Mouse (Mus musculus) ES-Bruce4 (cell line): ENCODE measurements around the gene Adk. TPM values are rescaled to one million over a fixed set of nuclear protein-coding genes. Genes with fewer than 3 reads are reported as not detected.

Experiments used
- H3K27ac ChIP-seq: 2 replicates; pipeline ENCODE4 v1.5.1; 2012; ENCODE audit warnings: low read length, inconsistent platforms; ENCODE audit not compliant: insufficient read depth
- H3K27me3 ChIP-seq: 2 replicates; pipeline ENCODE4 v1.6.1; 2012; ENCODE audit warnings: mild to moderate bottlenecking, low read length, inconsistent platforms; ENCODE audit not compliant: control insufficient read depth, poor library complexity, insufficient read depth, severe bottlenecking
- H3K36me3 ChIP-seq: 2 replicates; pipeline ENCODE4 v1.6.1; 2012; ENCODE audit warnings: inconsistent platforms, mild to moderate bottlenecking, low read length, moderate library complexity; ENCODE audit not compliant: control insufficient read depth, poor library complexity, insufficient read depth, severe bottlenecking
- H3K4me1 ChIP-seq: one replicate; pipeline ENCODE4 v1.8.1; 2011; ENCODE audit warnings: low read length; ENCODE audit not compliant: control insufficient read depth, insufficient read depth
- H3K4me3 ChIP-seq: 2 replicates; pipeline ENCODE4 v1.5.1; 2011; ENCODE audit warnings: low read depth, mild to moderate bottlenecking, low read length
- H3K9ac ChIP-seq: 2 replicates; pipeline ENCODE4 v1.6.1; 2012; ENCODE audit warnings: low read depth, mild to moderate bottlenecking, inconsistent platforms; ENCODE audit not compliant: poor library complexity, severe bottlenecking
- H3K9me3 ChIP-seq: replicated peaks from 2 replicates; pipeline ENCODE4 v1.6.1; 2012; ENCODE audit warnings: mild to moderate bottlenecking, low read length, inconsistent platforms; ENCODE audit not compliant: control insufficient read depth, poor library complexity, insufficient read depth, severe bottlenecking
- CTCF ChIP-seq: IDR thresholded peaks from one replicate; pipeline ENCODE4 v1.8.1; 2011; ENCODE audit warnings: low read depth, low read length
- EP300 ChIP-seq: IDR thresholded peaks from 2 replicates; pipeline ENCODE4 v1.6.1; 2011; ENCODE audit warnings: low read depth, low read length; ENCODE audit not compliant: insufficient read depth
- POLR2A ChIP-seq: IDR thresholded peaks from one replicate; pipeline ENCODE4 v1.8.1; 2011; ENCODE audit warnings: low read length; ENCODE audit not compliant: insufficient read depth
- polyA plus RNA-seq: library from polyadenylated mRNA; stranded (reverse); fragments of >200 nt; gene quantifications from 2 replicates; pipeline ENCODE4 v1.2.4, GENCODE M21; 2011; ENCODE audit warnings: low read depth; ENCODE audit not compliant: missing spikeins, insufficient read depth, insufficient read length

The Adk gene
- polyA plus RNA-seq, 1 experiment, result 110 TPM

- no peak for TF ChIP-seq POLR2A
- TF ChIP-seq CTCF, result no peak
- no peak for TF ChIP-seq EP300
- H3K36me3 ChIP-seq, result no peaks in the 10 kb centered on the region; the same call in 1 of the 2 replicates
- 0 out of 2 replicates have a peak, but pooled peaks cover 3% of the 10 kb centered on the region for H3K9me3 ChIP-seq
- no peak overlapping the region for H3K27ac ChIP-seq
- H3K9ac ChIP-seq, result no peak overlapping the region
- H3K4me1 ChIP-seq, result no peaks in the 10 kb centered on the region
- no peaks in the 10 kb centered on the region for H3K27me3 ChIP-seq
- H3K4me3 ChIP-seq, result no peak overlapping the region
These were observed 331.5 kb downstream of the Adk start for GRCm38 (mm10) chr14:21383701-21384428.

GRCm38 (mm10) chr14:21399506-21399905, 347.1 kb downstream of the Adk start:
- Histone ChIP-seq H3K4me3 (no peak overlapping the region), H3K27ac (no peak overlapping the region), H3K9ac (no peak overlapping the region), H3K9me3 (no peaks in the 10 kb centered on the region), H3K4me1 (no peaks in the 10 kb centered on the region), H3K27me3 (no peaks in the 10 kb centered on the region), H3K36me3 (no peaks in the 10 kb centered on the region)
- TF ChIP-seq POLR2A (no peak), CTCF (no peak), EP300 (no peak)

GRCm38 (mm10) chr14:21402157-21402601, 349.8 kb downstream of the Adk start:
- H3K9ac ChIP-seq, result no peak overlapping the region

GRCm38 (mm10) chr14:21402621-21403405, 350.4 kb downstream of the Adk start:
- Histone ChIP-seq H3K36me3 (no peaks in the 10 kb centered on the region), H3K27me3 (no peaks in the 10 kb centered on the region), H3K4me1 (no peaks in the 10 kb centered on the region), H3K9me3 (no peaks in the 10 kb centered on the region), H3K4me3 (no peak overlapping the region), H3K27ac (no peak overlapping the region), H3K9ac (no peak overlapping the region)
- no peak for TF ChIP-seq EP300
- TF ChIP-seq CTCF, result no peak
- TF ChIP-seq POLR2A, result no peak

More at GRCm38 (mm10) chr14:21402157-21402601, 349.8 kb downstream of the Adk start:
- H3K36me3 ChIP-seq, result no peaks in the 10 kb centered on the region
- no peaks in the 10 kb centered on the region for H3K9me3 ChIP-seq
- no peak overlapping the region for H3K4me3 ChIP-seq
- no peaks in the 10 kb centered on the region for H3K4me1 ChIP-seq
- H3K27me3 ChIP-seq, result no peaks in the 10 kb centered on the region
- H3K27ac ChIP-seq, result no peak overlapping the region
- no peak for TF ChIP-seq CTCF
- no peak for TF ChIP-seq POLR2A
- TF ChIP-seq EP300, result no peak

- Histone ChIP-seq H3K27me3 (no peaks in the 10 kb centered on the region), H3K9ac (no peak overlapping the region), H3K36me3 (no peaks in the 10 kb centered on the region), H3K4me3 (no peak overlapping the region), H3K4me1 (no peaks in the 10 kb centered on the region), H3K9me3 (no peaks in the 10 kb centered on the region), H3K27ac (no peak overlapping the region)
- no peak for TF ChIP-seq CTCF
- TF ChIP-seq EP300, result no peak
- TF ChIP-seq POLR2A, result no peak
These were observed 354.6 kb downstream of the Adk start for GRCm38 (mm10) chr14:21406946-21407345.
